Comparison of ENCODE assay signal across 8 mouse cellular contexts in genomic region chr3:95950763-95951551, GRCm38 (mm10). TPM values are rescaled to one million over a fixed set of nuclear protein-coding genes. Genes with fewer than 3 reads are reported as not detected.
DNase-seq lines count a peak whose midpoint lies in the region; ATAC-seq and TF ChIP-seq lines count a peak whose summit lies in the region.

No protein-coding gene starts in this region.

- H3K27ac ChIP-seq in ES-E14 (ENCODE audit: insufficient read depth, low read depth, low read length, poor library complexity, severe bottlenecking), result peak overlapping the region; percentile 83
- peak overlapping the region; percentile 100 for H3K27ac ChIP-seq in forebrain, embryonic 15.5 days (replicated peaks)
- peak overlapping the region; percentile 99 for H3K27ac ChIP-seq in layer of hippocampus, adult 2 months
- H3K27ac ChIP-seq in lung, embryonic 14.5 days (ENCODE audit: low read depth), result peak overlapping the region; percentile 98
- H3K27ac ChIP-seq in olfactory bulb, adult 2 months (ENCODE audit: insufficient read depth, low read depth, low read length), result peak overlapping the region; percentile 97
- peak overlapping the region; percentile 90 for H3K27ac ChIP-seq in thymus, adult 2 months (ENCODE audit: control insufficient read depth, insufficient read depth, low read length)

- H3K27me3 ChIP-seq in forebrain, embryonic 15.5 days, result no peaks in the 10 kb centered on the region
- H3K27me3 ChIP-seq in lung, embryonic 14.5 days (ENCODE audit: insufficient read depth, low read length), result no peaks in the 10 kb centered on the region
- H3K27me3 ChIP-seq in thymus, adult 2 months (ENCODE audit: control insufficient read depth, insufficient read depth, low read length), result no peaks in the 10 kb centered on the region

- TF ChIP-seq CTCF in layer of hippocampus, adult 2 months (conservative IDR thresholded peaks at IDR 0.05), result no peak
- TF ChIP-seq CTCF in lung, embryonic 14.5 days (IDR thresholded peaks at IDR 0.05; ENCODE audit: low read depth), result no peak
- TF ChIP-seq CTCF in olfactory bulb, adult 2 months (IDR thresholded peaks at IDR 0.05; ENCODE audit: insufficient read depth, low read depth, low read length), result no peak
- 0 out of 2 replicates have a peak, but pooled peaks have one; percentile 5 for TF ChIP-seq CTCF in thymus, adult 2 months (IDR thresholded peaks at IDR 0.05; ENCODE audit: borderline replicate concordance, control insufficient read depth, extremely low read depth, insufficient read depth, low read length, poor library complexity)

- TF ChIP-seq POLR2A in olfactory bulb, adult 2 months (IDR thresholded peaks at IDR 0.05; ENCODE audit: insufficient read depth, low read depth, low read length), result peak; percentile 96
- TF ChIP-seq POLR2A in thymus, adult 2 months (IDR thresholded peaks at IDR 0.05; ENCODE audit: control insufficient read depth, extremely low read depth, insufficient read depth, low read length, poor library complexity), result peak; percentile 87

- peak overlapping the region; percentile 67 to 88 for H3K4me3 ChIP-seq in ES-E14 (ENCODE audit: insufficient read depth in 1 of 2, low read depth in 1 of 2, low read length in 2 of 2, poor library complexity in 1 of 2, severe bottlenecking in 1 of 2)
- peak overlapping the region; percentile 66 for H3K4me3 ChIP-seq in forebrain, embryonic 15.5 days
- H3K4me3 ChIP-seq in layer of hippocampus, adult 2 months, result peak overlapping the region; percentile 71
- H3K4me3 ChIP-seq in lung, embryonic 14.5 days (ENCODE audit: low read depth, low read length), result peak overlapping the region; percentile 56
- peak overlapping the region; percentile 66 for H3K4me3 ChIP-seq in olfactory bulb, adult 2 months (ENCODE audit: insufficient read depth, low read depth, low read length)
- peak overlapping the region; percentile 60 for H3K4me3 ChIP-seq in thymus, adult 2 months (ENCODE audit: control insufficient read depth, insufficient read depth, low read length)

- DNase-seq in ES-E14 (ENCODE audit: low read depth, low spot score), result peak; percentile 85
- DNase-seq in cerebellum, adult 11-12 months, result peak; percentile 95
- peak; percentile 82 for DNase-seq in heart, postnatal 25 days (ENCODE audit: low spot score)
- DNase-seq in layer of hippocampus, adult 2 months (ENCODE audit: low spot score in 2 of 2), result peak; percentile 87 to 89
- DNase-seq in lung, embryonic 14.5 days, result peak; percentile 94
- peak; percentile 86 for DNase-seq in thymus, adult 2 months

- 1% methylated on average over 49 of the region's 49 CpGs for WGBS in forebrain, embryonic 15.5 days
- 2% methylated on average over 49 of the region's 49 CpGs for WGBS in lung, embryonic 14.5 days
- WGBS in olfactory bulb, adult 2 months, result under 1% methylated on average over 49 of the region's 49 CpGs
- under 1% methylated on average over 49 of the region's 49 CpGs for WGBS in thymus, adult 2 months

- in situ Hi-C loops in ES-E14 (cut with MboI; ENCODE audit: low sequenced_read_pairs in 2 of 2, unreplicated experiment in 2 of 2), result no loop called here

- H3K9me3 ChIP-seq in ES-E14 (ENCODE audit: control insufficient read depth, insufficient read depth, low read depth, low read length), result no peaks in the 10 kb centered on the region
- no peaks in the 10 kb centered on the region for H3K9me3 ChIP-seq in forebrain, embryonic 15.5 days
- no peaks in the 10 kb centered on the region for H3K9me3 ChIP-seq in lung, embryonic 14.5 days (ENCODE audit: low read depth, low read length)

- H3K36me3 ChIP-seq in ES-E14 (ENCODE audit: control insufficient read depth, insufficient read depth, low read length, poor library complexity, severe bottlenecking), result peaks cover 1% of the 10 kb centered on the region
- peaks cover 4% of the 10 kb centered on the region; the same call in 1 of the 2 replicates for H3K36me3 ChIP-seq in forebrain, embryonic 15.5 days
- H3K36me3 ChIP-seq in lung, embryonic 14.5 days (ENCODE audit: insufficient read depth), result peaks cover 16% of the 10 kb centered on the region
- H3K36me3 ChIP-seq in thymus, adult 2 months (ENCODE audit: control insufficient read depth, insufficient read depth, low read length), result peaks cover 10% of the 10 kb centered on the region

- H3K4me2 ChIP-seq in forebrain, embryonic 15.5 days (replicated peaks), result peak overlapping the region; percentile 48
- H3K4me2 ChIP-seq in lung, embryonic 14.5 days, result peak overlapping the region; percentile 78

- no peaks in the 10 kb centered on the region for H3K4me1 ChIP-seq in ES-E14 (ENCODE audit: control insufficient read depth in 2 of 2, insufficient read depth in 2 of 2, low read length in 2 of 2, poor library complexity in 1 of 2)
- peaks cover 17% of the 10 kb centered on the region for H3K4me1 ChIP-seq in forebrain, embryonic 15.5 days
- H3K4me1 ChIP-seq in lung, embryonic 14.5 days (ENCODE audit: insufficient read depth), result no peaks in the 10 kb centered on the region
- peaks cover 3% of the 10 kb centered on the region; the same call in 1 of the 2 replicates for H3K4me1 ChIP-seq in olfactory bulb, adult 2 months (ENCODE audit: control insufficient read depth, insufficient read depth, low read length)
- peaks cover 4% of the 10 kb centered on the region; the same call in 1 of the 2 replicates for H3K4me1 ChIP-seq in thymus, adult 2 months (replicated peaks; ENCODE audit: control insufficient read depth, insufficient read depth, low read length)

- H3K9ac ChIP-seq in ES-E14 (ENCODE audit: insufficient read depth, low read depth, low read length, poor library complexity, severe bottlenecking), result peak overlapping the region; percentile 85
- peak overlapping the region; percentile 71 for H3K9ac ChIP-seq in forebrain, embryonic 15.5 days (replicated peaks)
- peak overlapping the region; percentile 59 for H3K9ac ChIP-seq in lung, embryonic 14.5 days

- intact Hi-C loops in heart, postnatal 25 days (cut with DNase I), result loop anchor here (2.0 kb wide), 1 partner anchor 22 kb away; the partner anchor contains the start of gene Anp32e

- ATAC-seq in forebrain, embryonic 15.5 days (replicated peaks), result peak; percentile 97
- peak; percentile 96 for ATAC-seq in lung, embryonic 14.5 days (ENCODE audit: insufficient read depth)

TF ChIP-seq in ES-E14, 5 proteins besides CTCF, POLR2A, EP300 and RAD21:
- TF ChIP-seq HCFC1 (IDR thresholded peaks at IDR 0.05; ENCODE audit: borderline replicate concordance, insufficient read depth, low read length) (no peak), ZNF384 (IDR thresholded peaks at IDR 0.05; ENCODE audit: low read depth, low read length) (no peak), CHD2 (IDR thresholded peaks at IDR 0.05; ENCODE audit: low read depth, low read length) (0 out of 2 replicates have a peak, but pooled peaks have one; percentile 21), ZC3H11A (IDR thresholded peaks at IDR 0.05; ENCODE audit: borderline replicate concordance, low read depth, low read length) (no peak), MAFK (IDR thresholded peaks at IDR 0.05; ENCODE audit: insufficient read depth, low read depth, low read length) (no peak)

RNA-seq across cellular contexts. Expression of gene Anp32e, which starts 21.9 kb away (rescaled TPM):
- total RNA-seq in ES-E14 (2012; rRNA removed), result 40.9 and 50.8 TPM in 2 replicates
- 196 and 207 TPM in 2 replicates for polyA plus RNA-seq in forebrain, embryonic 15.5 days (2015; fragmentation: Nextera tagmentation; extraction: Ambion mirVana)
- total RNA-seq in heart, postnatal 25 days (2021), result 10 to 100 TPM; 74.2 to 92.2 TPM
- 10 to 100 TPM; 78.9 to 80.6 TPM for total RNA-seq in layer of hippocampus, adult 2 months (2021)
- polyA plus RNA-seq in lung, embryonic 14.5 days (2014; fragmentation: Nextera tagmentation; extraction: Ambion mirVana), result 80.5 and 84.0 TPM in 2 replicates
- polyA plus RNA-seq in olfactory bulb, adult 2 months (2012; ENCODE audit: insufficient read depth, insufficient read length, low replicate concordance, missing spikeins), result 541 and 1,043 TPM in 2 replicates
- 89.1 and 120 TPM in 2 replicates for polyA plus RNA-seq in thymus, adult 2 months (2012; rRNA removed)

RNA-seq across cellular contexts. Expression of gene Plekho1, which starts 44.8 kb away (rescaled TPM):
- total RNA-seq in ES-E14 (2012; rRNA removed), result 12.0 and 19.6 TPM in 2 replicates
- polyA plus RNA-seq in forebrain, embryonic 15.5 days (2015; fragmentation: Nextera tagmentation; extraction: Ambion mirVana), result 87.6 and 90.5 TPM in 2 replicates
- total RNA-seq in heart, postnatal 25 days (2021), result 10 to 100 TPM; 76.4 to 89.1 TPM
- total RNA-seq in layer of hippocampus, adult 2 months (2021), result 10 to 100 TPM; 39.3 to 44.1 TPM
- 36.7 and 37.0 TPM in 2 replicates for polyA plus RNA-seq in lung, embryonic 14.5 days (2014; fragmentation: Nextera tagmentation; extraction: Ambion mirVana)
- polyA plus RNA-seq in olfactory bulb, adult 2 months (2012; ENCODE audit: insufficient read depth, insufficient read length, low replicate concordance, missing spikeins), result not detected in 2 replicates
- 65.8 and 73.9 TPM in 2 replicates for polyA plus RNA-seq in thymus, adult 2 months (2012; rRNA removed)

RNA-seq across cellular contexts. Expression of gene Car14, which starts 46.5 kb away (rescaled TPM):
- 2.5 and 4.0 TPM in 2 replicates for total RNA-seq in ES-E14 (2012; rRNA removed)
- 10.5 and 14.0 TPM in 2 replicates for polyA plus RNA-seq in forebrain, embryonic 15.5 days (2015; fragmentation: Nextera tagmentation; extraction: Ambion mirVana)
- total RNA-seq in heart, postnatal 25 days (2021), result 100 to 1,000 TPM; 171 to 175 TPM
- 1 to 10 TPM; 6.9 to 9.9 TPM for total RNA-seq in layer of hippocampus, adult 2 months (2021)
- polyA plus RNA-seq in lung, embryonic 14.5 days (2014; fragmentation: Nextera tagmentation; extraction: Ambion mirVana), result 10.4 and 12.5 TPM in 2 replicates
- polyA plus RNA-seq in olfactory bulb, adult 2 months (2012; ENCODE audit: insufficient read depth, insufficient read length, low replicate concordance, missing spikeins), result not detected in 2 replicates
- 4.3 and 13.0 TPM in 2 replicates for polyA plus RNA-seq in thymus, adult 2 months (2012; rRNA removed)

RNA-seq across cellular contexts. Expression of gene Aph1a, which starts 57.2 kb away (rescaled TPM):
- 70.9 and 85.9 TPM in 2 replicates for total RNA-seq in ES-E14 (2012; rRNA removed)
- 31.3 and 39.8 TPM in 2 replicates for polyA plus RNA-seq in forebrain, embryonic 15.5 days (2015; fragmentation: Nextera tagmentation; extraction: Ambion mirVana)
- total RNA-seq in heart, postnatal 25 days (2021), result 100 to 1,000 TPM; 110 to 120 TPM
- total RNA-seq in layer of hippocampus, adult 2 months (2021), result 10 to 100 TPM; 69.0 to 79.8 TPM
- 44.5 and 47.9 TPM in 2 replicates for polyA plus RNA-seq in lung, embryonic 14.5 days (2014; fragmentation: Nextera tagmentation; extraction: Ambion mirVana)
- polyA plus RNA-seq in olfactory bulb, adult 2 months (2012; ENCODE audit: insufficient read depth, insufficient read length, low replicate concordance, missing spikeins), result not detected in 2 replicates
- polyA plus RNA-seq in thymus, adult 2 months (2012; rRNA removed), result 139 and 156 TPM in 2 replicates

RNA-seq across cellular contexts. Expression of gene BC028528, which starts 59.2 kb away (rescaled TPM):
- 6.4 and 9.5 TPM in 2 replicates for total RNA-seq in ES-E14 (2012; rRNA removed)
- 12.7 and 14.7 TPM in 2 replicates for polyA plus RNA-seq in forebrain, embryonic 15.5 days (2015; fragmentation: Nextera tagmentation; extraction: Ambion mirVana)
- 10 to 100 TPM in 1 of 2 experiments, 1 to 10 TPM in 1; 7.2 to 13.9 TPM for total RNA-seq in heart, postnatal 25 days (2021)
- 1 to 10 TPM; 3.4 to 4.8 TPM for total RNA-seq in layer of hippocampus, adult 2 months (2021)
- polyA plus RNA-seq in lung, embryonic 14.5 days (2014; fragmentation: Nextera tagmentation; extraction: Ambion mirVana), result 51.4 and 55.4 TPM in 2 replicates
- polyA plus RNA-seq in olfactory bulb, adult 2 months (2012; ENCODE audit: insufficient read depth, insufficient read length, low replicate concordance, missing spikeins), result not detected in 2 replicates
- polyA plus RNA-seq in thymus, adult 2 months (2012; rRNA removed), result 4.5 and 6.0 TPM in 2 replicates

Comparison
In these comparisons a context has a peak if more than half of its experiments do, and no peak if none do; other contexts are left out.
1. Peak in every context shown above with its lines: DNase-seq, ATAC-seq, H3K4me3 ChIP-seq and H3K27ac ChIP-seq.